Mouse (Mus musculus) MN1 (cell line): ENCODE measurements around the gene Hic1.

Source experiments
- DNase-seq: peaks from one replicate; pipeline ENCODE4 v3.0.0-alpha.2; 2016; ENCODE audit warnings: low spot score

Hic1 gene

DNA sequence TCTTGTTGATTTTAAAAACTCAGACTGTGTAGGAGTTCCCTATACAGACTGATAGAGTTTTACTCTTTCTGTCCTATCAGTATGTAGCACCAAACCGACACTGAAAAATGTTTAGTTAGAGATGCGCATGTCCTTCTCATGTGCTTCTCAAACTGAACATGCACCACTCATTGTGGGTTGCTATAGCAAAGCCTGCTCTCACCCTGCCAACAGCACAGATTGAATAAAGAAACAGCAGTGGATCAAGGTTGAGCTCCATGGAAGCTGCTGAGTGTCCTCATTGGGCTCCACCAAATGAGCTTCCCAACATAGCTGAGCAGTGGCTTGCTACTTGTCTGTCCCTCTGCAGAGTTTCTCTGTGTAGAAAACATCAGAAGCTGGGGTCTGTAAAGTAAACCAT is 51.2 kb downstream of the Hic1 start:
- no peak for DNase-seq

DNA sequence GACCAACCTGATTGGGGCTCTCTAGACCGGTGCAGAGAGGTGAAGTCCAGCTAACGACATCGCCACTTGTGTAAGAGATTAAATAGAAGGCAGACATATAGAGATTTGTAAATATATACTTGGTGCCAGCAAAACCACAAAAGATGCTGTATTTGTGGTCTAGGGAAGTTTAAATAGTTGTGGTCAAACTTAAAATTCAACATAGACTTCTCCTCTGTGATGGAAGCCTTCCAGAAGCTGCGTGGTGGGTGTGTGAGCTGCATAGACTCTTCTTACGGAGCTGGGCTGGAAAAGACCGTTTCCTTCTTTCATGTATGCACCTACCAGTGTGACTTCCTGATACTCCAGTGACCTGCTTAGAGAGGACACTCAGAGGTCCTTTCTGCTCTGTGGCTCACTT is 52.9 kb downstream of the Hic1 start:
- no peak for DNase-seq
